Mouse (Mus musculus) G1E (cell line): Measurements from ENCODE around the gene Smg7.

Experiments used
- CTCF ChIP-seq: IDR thresholded peaks from 2 replicates; pipeline ENCODE4 v1.5.1; 2012; ENCODE audit warnings: low read depth, low read length, inconsistent platforms, mixed read lengths
- GATA1 ChIP-seq: IDR thresholded peaks from 2 replicates; pipeline ENCODE4 v1.6.1; 2012; ENCODE audit warnings: borderline replicate concordance, low read length, inconsistent platforms, mixed read lengths
- TAL1 ChIP-seq: conservative IDR thresholded peaks from 2 replicates; pipeline ENCODE4 v1.6.1; 2012; ENCODE audit warnings: low read depth, low read length, inconsistent platforms, mixed read lengths

- TF ChIP-seq CTCF (no peak), GATA1 (no peak), TAL1 (no peak)
Measured at GRCm38 (mm10) chr1:152807619-152808391, 94.6 kb downstream of the Smg7 start.
